Mouse (Mus musculus): ENCODE results near the gene Prkaa1.

Prkaa1 gene

DNA sequence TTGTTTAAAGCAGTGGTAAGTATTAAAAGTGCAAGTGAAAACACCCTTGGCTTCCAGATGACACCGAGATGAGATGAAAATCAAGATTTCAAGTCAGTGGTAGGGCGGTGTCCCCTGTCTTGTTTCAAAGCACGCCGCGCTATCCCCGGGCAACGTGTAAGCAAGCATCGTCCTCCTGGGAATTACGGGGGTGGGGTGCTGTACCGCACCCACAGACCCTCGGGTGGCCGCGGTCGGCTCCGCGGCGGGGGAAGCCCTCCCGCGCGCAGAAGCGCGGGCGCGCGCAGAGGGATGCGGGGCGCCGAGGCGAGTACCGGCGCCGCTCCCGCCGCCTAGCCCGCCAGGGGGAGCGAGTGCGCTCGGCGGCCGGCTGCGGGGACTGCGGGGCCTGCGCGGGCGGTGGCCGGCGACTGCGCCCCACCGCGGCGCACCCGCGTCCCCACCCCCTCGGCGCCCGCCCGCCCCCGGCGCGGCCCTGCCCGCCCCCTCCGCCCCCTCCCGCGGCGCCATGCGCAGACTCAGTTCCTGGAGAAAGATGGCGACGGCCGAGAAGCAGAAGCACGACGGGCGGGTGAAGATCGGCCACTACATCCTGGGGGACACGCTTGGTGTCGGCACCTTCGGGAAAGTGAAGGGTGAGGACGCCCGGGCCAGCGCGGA is at the start of gene Prkaa1:
Gene Prkaa1 (plus strand): TSS at position 501 of the 660 bp plus-strand sequence.
- under 1% methylated on average over 80 of the region's 80 CpGs for WGBS

DNA sequence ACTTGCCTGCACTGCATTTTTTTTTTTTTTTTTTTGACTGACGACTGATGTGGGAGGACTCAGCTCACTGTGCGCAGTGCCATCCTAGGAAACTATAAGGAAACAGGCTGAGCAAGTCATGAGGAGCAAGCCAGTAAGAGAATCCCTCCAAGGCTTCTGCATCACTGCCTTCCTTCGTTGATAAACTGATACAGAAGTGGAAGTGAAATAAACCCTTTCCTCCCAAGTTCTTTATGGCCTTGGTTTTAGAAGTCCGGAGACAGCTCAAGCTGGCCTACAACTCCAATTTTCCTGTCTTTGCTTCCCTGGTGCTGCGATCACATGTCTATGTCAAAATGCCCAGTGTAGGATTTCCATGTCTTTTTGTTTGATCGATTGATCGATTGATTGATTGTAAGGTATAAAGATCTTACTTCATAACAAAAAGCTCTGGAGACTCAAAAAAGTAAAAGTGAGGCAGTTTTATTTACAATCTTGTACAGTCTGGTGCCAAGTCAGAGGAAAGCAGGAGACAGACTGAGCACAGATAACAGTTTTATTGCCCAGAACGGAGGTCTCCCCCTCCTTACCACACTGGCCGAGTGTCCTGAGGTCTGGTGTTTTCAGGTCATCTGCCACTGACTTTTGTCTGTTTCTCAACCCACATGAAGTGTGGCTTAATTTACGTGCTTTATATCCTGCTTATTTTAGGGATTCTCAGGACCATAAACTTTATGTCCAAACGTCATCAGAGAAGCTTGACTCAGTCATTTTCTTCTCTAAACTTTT is 47.9 kb upstream of the Prkaa1 start:
- 92% methylated on average over 11 of the region's 11 CpGs for WGBS

DNA sequence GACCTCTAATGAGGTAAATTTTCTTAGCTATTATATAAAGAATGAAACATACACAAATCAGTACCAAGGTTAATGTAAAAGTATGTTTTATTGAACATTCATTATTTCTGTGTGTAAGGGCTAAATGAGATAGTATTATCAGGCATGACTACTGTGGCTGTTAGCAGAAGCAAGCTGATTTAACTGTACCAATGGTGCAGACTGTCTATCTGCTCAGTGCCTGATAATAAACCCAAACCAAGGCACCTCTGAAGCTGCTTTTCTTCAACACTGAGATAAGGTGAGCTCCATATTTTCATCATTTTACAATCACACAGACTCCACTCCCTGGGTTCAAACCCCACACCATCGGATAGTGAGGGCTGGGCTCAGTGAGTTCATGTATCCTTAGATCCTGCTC is 46.3 kb upstream of the Prkaa1 start:
- 100% methylated on average over 1 of the region's 1 CpGs for WGBS

DNA sequence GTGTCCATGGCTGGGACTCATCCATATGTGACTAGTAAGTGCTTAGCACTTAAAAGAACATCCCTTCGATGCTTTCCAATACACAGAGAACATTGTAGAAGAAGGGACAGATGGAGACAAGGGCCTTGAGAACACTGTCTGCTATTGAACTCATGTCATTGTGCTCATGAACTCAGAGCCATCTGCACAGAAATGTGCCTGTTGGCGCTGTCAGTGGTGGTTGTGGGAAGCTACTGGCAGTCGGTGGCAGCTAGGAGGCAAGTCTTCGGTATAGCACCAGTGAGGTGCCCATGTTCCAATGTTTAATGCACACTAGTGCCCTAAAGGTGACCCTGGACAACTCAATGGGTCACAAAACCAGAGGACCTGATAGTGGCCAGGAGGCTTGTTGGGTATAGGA is 41.3 kb upstream of the Prkaa1 start:
- 84% methylated on average over 4 of the region's 4 CpGs for WGBS

DNA sequence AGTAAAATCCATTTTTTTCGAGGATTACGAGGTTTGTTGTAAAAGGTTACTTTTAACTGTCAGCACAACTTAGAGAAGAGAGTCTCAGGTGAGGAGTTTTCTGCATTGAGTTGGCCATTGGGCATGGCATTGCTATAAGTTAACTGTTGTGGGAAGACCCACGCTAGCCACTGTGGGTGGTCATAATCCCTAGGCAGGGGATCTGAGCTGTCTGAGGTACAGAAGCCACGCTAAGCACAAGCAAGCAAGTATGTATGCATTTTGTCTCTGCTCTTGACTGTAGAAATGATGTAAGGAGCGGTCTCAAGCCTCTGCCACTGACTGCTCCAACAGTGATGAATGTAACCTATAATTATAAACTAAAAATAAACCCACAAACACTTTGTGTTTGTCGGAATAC is 37.8 kb upstream of the Prkaa1 start:
- WGBS: 79% methylated on average over 6 of the region's 6 CpGs

DNA sequence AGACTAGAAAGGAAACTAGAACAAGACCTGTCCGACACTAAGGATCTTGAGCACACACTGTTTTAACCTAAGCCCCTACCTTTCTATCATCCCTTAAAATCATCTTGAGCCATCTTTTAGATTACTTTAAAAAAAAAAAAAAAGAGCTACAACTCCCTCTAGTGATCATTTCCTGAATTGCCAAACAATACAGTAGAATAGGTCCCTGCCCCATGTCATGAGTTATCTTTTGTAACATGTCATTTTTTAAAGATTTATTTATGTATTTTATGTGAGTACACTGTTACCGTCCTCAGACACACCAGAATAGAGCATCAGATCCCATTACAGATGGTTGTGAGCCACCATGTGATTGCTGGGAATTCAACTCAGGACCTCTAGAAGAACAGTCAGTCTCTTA is 37.4 kb upstream of the Prkaa1 start:
- WGBS: 39% methylated on average over 2 of the region's 2 CpGs

DNA sequence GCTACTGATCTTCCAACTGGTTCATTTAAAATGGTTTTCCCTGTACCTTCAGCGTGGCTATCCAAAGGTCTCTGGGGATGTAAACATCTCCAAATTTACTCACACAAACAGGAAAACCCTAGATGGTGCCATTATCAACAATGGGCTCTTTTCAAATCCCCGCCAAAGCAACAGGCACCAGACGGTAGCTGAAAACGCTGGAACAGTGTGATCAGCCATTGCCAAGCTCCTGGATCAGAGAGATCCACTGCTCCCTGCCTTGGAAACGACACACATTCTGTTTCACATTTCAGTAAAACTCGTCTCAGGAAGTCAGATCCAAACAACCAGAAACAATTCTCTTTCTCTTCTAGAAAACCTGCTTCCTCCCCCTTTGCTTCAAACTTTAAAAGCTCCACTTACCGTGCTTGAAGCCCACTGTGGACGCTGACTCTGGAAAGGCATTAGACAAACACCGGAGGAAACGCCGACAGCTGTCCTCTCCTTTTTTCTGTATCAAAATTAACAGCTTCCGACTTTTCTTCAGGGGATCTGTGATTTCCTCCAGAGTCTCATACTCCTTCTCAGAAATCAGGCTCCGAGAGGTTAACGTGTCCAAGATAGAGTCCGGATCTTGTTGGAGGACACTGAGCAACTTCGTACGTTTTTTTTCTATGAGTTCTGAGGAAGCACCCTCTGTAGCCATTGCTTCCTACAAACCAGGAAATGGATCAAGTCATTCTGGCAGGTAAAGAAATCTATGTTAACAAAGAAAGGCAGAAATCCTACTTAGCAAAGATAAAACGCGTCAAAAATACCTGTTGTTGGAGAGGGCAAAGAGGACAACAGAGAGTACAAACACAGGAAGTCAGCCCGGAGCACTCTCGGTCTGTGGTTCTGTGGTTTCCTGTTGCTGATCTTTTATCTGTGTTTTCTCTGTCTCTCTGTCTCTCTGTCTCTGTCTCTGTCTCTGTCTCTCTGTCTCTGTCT is 35.7 kb upstream of the Prkaa1 start, which contains the start of gene Card6:
Gene Card6 (minus strand): TSS at position 854 of the 969 bp plus-strand sequence.
- WGBS: 38% methylated on average over 21 of the region's 21 CpGs

DNA sequence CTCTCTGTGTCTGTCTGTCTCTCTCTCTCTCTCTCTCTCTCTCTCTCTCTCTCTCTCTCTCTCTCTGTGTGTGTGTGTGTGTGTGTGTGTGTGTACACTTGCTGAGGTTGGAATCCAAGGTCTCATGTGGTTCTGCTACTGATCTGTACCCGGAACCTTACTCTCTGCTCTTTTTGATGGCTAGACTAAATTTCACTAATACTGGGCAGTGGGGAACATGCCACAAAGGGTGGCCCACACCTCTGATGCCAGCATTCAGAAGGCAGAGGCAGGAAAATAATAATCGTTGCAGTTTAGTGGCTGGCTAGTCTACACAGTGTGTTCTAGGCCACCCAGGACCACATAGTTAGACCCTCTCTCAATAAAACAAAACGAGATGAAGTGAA is 35.0 kb upstream of the Prkaa1 start:
- 63% methylated on average over 3 of the region's 3 CpGs for WGBS

DNA sequence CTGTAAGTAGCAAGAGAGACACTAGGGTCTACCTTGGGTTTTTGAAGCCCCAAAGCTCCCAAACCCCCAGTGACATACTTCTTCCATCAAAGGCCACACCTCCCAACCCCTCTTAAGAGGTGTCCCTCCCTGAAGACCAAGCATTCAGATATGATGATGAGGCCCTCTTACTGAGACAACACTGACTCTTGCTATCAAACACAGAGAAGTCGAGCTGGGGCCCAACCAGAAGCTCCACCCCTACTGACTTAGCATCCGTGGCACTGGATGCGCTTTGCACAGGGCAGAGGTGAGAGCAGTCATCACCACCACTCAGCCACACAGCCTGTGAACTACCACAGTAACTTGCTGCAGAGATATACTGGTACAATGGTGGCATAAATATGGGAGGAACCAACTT is 31.0 kb upstream of the Prkaa1 start:
- WGBS: 85% methylated on average over 3 of the region's 3 CpGs

DNA sequence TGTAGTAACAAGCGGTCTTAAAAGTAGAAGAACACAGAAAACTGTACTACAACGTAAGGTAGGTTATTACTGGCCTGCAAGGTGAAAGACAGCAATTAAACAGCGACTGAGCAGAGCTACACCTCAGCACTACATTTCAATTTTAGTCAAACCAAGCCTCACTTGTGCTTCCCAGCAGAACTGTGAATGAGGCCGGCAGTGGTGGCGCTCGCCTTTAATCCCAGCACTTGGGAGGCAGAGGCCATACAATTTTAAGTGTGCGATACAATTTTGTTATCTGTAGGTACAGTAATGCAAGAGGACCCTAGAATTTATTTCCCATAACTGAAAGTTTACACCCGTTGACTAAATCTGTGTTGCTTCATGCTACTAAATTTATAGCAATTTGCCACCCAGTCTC is 28.5 kb upstream of the Prkaa1 start:
- WGBS: 69% methylated on average over 8 of the region's 8 CpGs

DNA sequence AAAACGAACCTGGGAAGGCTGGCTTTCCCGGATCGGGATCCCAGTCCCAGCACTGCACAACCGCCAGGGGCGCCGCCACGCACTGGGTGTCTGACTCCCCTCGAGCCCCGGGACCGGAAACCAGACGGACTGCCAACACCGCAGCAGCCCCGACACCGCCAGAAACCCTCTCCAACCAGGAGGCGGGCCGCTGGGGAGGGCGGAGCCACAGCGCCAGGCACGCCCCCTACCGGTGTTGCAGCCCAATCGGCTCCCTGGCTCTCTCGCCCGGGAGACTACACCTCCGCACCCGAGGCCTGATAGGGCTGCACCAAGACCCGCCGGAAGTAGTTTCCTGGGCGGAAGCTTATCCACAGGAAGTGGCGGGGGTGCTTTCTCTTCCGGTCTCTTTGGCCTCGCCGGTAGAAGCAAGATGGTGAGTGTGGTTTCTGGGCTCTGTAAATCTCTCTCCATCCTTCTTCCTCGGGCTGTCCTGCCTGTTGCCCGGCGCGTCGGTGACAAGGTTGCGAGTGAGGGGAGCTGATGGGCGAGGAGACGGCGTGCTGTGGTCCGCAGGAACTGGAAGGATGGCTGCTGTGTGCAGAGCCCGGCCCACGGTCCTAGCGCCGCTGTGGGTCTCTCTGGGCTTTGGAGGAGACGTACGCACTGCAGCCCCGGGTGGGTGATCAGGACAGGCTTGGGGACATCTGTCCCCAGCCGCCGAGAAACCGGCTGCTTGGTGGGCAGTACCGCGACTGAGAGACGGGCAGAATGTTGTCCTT is 27.2 kb upstream of the Prkaa1 start, which contains the start of gene Rpl37:
Gene Rpl37 (plus strand): TSS at position 376 of the 761 bp plus-strand sequence.
- WGBS: 1% methylated on average over 55 of the region's 55 CpGs

DNA sequence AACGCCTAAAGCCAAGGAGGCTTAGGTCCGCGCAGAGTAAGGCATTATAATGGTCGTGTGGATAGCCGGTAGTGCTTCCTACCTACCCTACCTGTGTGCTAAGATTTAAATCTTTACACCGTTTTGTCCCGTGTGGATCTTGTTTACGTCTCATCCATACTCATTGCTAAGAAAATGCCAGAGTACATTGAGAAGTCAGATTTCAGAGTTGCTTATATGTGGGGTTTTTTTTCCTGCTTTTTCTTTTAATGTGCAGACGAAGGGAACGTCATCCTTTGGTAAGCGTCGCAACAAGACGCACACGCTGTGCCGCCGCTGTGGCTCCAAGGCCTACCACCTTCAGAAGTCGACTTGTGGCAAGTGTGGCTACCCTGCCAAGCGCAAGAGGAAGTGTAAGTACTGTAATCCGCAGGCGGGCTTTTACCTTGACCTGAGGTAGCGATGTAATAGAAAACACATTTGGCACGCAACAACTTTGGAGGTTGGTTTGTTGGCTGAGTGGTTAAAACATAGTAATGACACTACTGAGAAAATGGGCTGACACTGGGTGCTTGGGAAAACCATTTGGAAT is 26.5 kb upstream of the Prkaa1 start:
- WGBS: 2% methylated on average over 22 of the region's 22 CpGs

DNA sequence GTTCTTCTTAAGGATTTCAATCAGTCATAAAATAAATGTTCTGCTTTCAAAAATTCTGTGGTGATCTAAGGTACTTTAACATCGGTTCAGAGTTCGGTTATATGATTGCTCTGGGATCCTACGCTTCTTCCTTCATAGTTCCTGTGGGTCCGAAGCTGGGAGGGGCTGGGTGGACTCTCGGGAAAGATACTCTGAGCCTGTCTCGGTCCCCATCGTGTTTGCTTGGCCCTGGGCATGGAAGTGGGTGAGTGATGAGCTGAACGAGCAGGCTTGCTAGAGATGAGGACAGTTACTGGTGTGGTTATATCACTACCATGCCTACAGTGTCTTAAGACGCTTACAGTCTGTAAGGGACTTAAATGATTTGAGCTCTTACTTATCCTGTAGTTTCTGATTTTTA is 25.0 kb upstream of the Prkaa1 start:
- 88% methylated on average over 9 of the region's 9 CpGs for WGBS

DNA sequence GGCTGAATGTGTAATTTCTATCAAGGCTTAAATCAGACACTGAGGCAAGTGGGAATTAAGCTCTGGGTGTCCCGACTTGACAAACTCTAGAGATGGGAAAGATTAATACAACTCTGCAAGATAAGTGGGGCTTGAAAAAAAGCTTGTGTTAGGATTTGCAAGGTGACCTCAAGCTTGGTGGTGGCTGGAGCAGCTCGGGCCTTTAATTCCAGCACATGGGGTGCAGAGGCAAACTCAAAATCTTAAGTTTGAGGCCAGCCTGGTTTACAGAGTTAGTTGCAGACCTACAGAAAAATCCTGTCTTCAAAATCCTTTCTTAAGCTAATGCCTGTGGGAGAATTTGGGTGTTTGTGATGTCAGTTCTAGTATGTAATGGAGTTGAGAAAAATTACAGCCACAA is 24.5 kb upstream of the Prkaa1 start:
- 93% methylated on average over 2 of the region's 2 CpGs for WGBS

DNA sequence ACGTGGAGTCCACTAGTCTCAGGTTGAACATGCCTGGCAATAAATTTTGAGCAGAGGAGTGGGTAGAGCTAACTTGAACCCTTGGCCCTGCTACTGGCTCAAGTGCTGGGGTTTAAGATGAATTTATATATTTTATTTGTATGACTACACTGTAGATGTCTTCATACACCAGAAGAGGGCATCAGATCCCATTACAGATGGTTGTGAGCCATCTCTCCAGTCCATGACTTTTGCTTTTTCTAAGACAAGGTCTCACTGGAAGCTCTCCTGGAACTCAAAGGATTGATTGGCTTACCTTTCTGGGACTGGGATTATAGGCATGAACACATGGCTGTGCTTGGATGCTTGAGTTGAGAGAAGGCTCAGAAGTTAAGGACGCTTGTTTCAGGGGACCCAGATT is 24.0 kb upstream of the Prkaa1 start:
- 95% methylated on average over 2 of the region's 2 CpGs for WGBS

DNA sequence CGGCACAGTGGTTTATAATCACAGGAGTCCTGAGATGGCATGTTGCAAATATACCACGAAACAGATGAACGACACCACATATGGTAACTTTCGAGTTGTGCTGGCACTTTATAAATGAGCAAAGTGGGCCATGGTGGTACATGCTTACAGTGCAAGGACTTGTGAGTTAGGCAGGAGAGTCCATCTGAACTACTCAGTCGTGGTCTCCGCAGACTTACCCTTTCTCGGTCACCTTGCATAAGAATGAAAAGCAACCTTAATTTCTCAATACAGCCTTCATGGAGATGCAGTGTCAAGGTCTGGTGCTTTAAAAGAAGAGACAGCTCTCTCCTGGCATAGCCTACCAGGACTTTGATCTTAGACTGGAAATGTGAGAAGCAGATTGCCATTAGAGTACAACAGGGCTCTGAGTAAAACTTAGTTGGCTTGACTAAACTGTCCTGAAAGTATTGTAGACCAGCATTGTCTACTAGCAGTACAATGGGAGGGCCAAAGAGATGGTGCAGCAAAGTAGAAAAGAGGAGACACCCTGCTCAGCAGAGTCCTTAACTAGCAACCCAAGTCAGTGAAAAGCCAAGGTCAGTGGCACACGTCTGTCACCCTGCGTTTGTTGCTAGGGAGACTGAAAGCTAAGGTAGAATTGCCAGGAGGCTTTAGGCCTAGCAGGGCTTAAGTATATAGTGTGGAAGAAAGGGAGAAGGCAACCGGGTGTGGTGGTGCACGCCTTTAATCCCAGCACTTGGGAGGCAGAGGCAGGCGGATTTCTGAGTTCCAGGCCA is 21.9 kb upstream of the Prkaa1 start:
- WGBS: 75% methylated on average over 12 of the region's 12 CpGs

DNA sequence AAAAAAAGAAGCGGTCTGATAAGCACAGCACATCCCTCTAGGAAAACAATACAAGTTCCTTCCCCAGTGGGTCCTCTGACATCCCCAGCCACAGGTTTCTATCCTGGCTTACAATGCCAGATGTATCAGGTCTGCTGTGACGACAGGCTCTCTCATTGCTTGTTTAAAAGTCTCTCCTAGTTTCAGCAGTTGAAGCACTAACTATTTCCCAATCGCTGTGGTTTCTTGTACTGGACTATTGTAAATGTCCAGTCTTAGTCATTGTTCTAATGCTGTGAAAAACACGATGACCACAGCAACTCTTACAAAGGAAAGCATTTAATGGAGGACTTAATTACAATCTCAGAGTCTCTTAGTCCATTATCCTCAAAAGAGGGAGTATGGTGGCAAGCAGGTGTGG is 17.2 kb upstream of the Prkaa1 start:
- WGBS: 68% methylated on average over 4 of the region's 4 CpGs

DNA sequence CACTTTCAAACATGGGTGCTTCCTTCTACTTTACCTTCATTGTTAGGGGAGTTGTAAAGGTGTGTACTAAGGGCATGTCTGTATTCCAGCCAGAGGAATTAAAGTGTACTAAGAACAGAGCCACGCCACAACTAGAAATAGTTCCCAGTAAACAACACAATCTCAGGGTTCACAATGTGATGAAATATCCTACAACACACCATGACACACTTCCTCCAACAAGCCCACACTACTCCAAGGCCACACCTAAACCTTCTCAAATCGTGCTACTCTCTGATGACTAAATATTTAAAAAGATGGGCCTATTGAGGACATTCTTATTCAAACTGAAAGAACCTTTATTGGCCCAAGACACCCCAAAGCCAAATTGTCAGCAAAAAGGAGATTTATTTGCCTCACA is 16.2 kb upstream of the Prkaa1 start:
- 89% methylated on average over 2 of the region's 2 CpGs for WGBS

DNA sequence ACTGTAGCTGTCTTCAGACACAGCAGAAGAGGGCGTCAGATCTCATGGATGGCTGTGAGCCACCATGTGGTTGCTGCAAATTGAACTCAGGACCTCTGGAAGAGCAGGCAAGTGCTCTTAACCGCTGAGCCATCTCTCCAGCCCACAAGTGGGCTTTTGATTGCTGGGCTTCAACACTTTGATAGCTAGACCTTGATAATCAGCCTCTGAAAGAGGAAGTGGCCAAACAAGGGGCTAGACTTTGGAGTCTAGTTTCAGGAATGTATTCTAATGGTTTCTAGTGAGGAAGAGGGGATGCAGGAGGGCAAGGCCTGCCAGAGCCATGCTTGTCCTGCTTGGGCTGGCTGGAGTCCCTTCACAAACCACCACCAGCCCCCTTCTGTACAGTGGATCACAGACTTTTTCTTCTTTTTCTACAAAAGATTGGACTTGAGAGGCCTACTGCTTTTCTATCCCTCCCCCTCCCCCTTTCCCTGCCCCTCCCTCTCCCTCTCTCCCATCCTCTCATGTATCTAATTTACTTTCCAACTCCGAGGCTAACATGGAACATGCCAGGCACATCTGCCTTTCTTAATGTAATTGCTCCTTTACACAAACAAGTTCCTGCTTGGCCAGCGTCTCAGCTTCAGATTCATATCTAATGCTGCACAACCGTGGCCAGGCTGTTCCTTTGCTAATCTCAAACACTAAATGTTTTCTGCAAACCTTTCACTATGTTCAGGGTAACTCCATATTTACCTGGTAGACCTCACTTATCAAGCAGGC is 15.3 kb upstream of the Prkaa1 start:
- 79% methylated on average over 5 of the region's 5 CpGs for WGBS
